Mouse (Mus musculus): ENCODE measurements around the gene Xkr7. TPM values are rescaled to one million over a fixed set of nuclear protein-coding genes. Genes with fewer than 3 reads are reported as not detected.

Gene Xkr7
- total RNA-seq, 2 experiments from 2014 or later = 0.37 TPM; not detected in 1

- no peak for DNase-seq
- intact Hi-C loops (cut with DNase I; ENCODE audit: low total_unique reads) = no loop called here
These were observed 32.7 kb downstream of the Xkr7 start for GRCm38 (mm10) chr2:153064190-153064970.

- no peak for DNase-seq
- intact Hi-C loops (cut with DNase I; ENCODE audit: low total_unique reads) = no loop called here
These were observed 34.3 kb downstream of the Xkr7 start, which contains the start of gene Ccm2l for GRCm38 (mm10) chr2:153065747-153066508. TSS of gene Ccm2l (plus strand) at chr2:153065955.

- no peak for DNase-seq
- intact Hi-C loops (cut with DNase I; ENCODE audit: low total_unique reads) = no loop called here
These were observed 35.3 kb downstream of the Xkr7 start for GRCm38 (mm10) chr2:153066991-153067390.

- intact Hi-C loops (cut with DNase I; ENCODE audit: low total_unique reads) = no loop called here
- DNase-seq = no peak
These were observed 39.3 kb downstream of the Xkr7 start for GRCm38 (mm10) chr2:153070762-153071490.

- DNase-seq = peak; percentile 32
- intact Hi-C loops (cut with DNase I; ENCODE audit: low total_unique reads) = no loop called here
These were observed 40.0 kb downstream of the Xkr7 start for GRCm38 (mm10) chr2:153071491-153072184.

GRCm38 (mm10) chr2:153074651-153075050 lies 43.0 kb downstream of the Xkr7 start:
- no peak for DNase-seq
- intact Hi-C loops (cut with DNase I; ENCODE audit: low total_unique reads) = no loop called here

DNA sequence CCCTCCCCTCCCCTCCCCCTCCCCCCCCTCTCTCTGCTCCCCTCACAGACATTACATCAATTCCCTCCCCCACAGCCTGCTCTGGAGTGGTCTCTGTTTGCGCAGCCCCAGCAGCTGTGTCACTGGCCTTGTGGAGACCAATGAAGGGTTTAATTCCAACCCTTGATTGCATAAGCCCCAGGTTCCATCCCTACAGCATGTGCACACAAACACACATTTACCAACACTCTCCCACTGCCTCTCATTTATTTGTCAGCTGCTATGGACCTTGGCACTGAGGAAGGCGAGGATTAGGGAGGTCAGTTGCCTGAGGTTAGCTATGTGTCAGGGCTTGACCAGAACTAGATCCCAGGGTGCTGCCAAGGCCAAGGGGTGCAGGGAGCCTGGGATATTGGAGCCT lies 44.3 kb downstream of the Xkr7 start:
- DNase-seq = no peak
- intact Hi-C loops (cut with DNase I; ENCODE audit: low total_unique reads) = no loop called here

- DNase-seq = peak; percentile 68
- intact Hi-C loops (cut with DNase I; ENCODE audit: low total_unique reads) = no loop called here
These were observed 49.3 kb downstream of the Xkr7 start for GRCm38 (mm10) chr2:153080841-153081523.

GRCm38 (mm10) chr2:153081866-153082265 lies 50.2 kb downstream of the Xkr7 start:
- DNase-seq = no peak
- intact Hi-C loops (cut with DNase I; ENCODE audit: low total_unique reads) = no loop called here

DNA sequence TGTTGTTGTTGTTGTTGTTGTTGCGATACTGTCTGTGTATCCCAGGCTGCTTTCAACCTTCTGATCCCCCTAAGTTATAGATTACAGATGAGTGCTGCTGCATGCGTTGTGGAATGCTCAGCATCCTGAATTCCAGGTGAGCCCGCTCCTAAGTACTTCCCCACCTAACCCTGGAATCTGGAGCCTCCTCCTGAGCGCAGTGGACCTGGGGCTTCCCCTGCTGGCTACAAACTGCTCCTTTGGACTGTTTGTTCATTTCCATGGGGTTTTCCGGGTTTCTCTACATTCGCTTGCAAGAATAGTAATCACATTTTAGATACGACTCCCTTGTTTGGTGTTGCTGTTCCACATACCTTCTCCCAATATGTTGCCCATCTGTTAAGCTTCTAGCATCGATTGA lies 51.6 kb downstream of the Xkr7 start:
- intact Hi-C loops (cut with DNase I; ENCODE audit: low total_unique reads) = no loop called here
- no peak for DNase-seq

DNA sequence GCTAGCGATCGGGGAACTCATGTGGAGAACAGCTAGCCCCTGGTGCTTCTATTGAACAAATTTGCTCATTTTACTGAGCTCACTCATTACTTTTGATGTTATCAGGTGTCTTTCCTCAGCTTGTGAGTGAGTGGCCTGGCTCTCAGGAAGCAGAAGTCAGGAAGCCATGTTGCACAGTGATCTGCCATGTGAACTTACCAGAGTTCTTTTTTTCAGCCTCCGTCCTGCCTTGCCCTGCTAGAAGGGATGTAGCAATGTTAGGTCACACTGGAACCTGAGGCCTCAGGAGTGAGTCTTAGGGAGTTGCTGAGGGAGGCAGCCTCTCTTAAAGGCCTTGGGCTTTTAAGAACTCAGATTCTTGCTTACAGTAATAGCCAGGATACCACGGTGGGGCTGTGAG lies 52.2 kb downstream of the Xkr7 start:
- intact Hi-C loops (cut with DNase I; ENCODE audit: low total_unique reads) = no loop called here
- no peak for DNase-seq

- DNase-seq = no peak
- intact Hi-C loops (cut with DNase I; ENCODE audit: low total_unique reads) = no loop called here
These were observed 52.8 kb downstream of the Xkr7 start for GRCm38 (mm10) chr2:153084261-153084976.

DNA sequence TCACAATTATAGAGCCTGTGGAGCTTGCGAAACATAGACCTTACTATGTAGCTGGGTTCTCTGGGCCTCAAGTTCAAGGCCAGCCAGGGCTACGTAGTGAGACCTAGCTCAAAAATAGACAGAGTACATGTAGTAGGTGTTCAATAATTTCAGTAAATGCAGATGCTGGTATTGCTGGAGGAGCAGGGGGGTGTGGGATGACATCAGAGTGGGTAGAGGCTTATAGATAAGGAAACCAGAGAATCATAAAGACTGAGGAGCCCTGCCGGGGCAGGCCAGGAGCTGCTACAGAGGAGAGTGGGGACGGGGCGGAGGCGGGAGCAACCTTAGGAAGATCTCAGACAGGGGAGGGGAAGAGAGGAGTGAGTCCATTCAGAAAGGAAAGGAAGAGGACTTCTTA lies 53.9 kb downstream of the Xkr7 start:
- intact Hi-C loops (cut with DNase I; ENCODE audit: low total_unique reads) = no loop called here
- DNase-seq = no peak

DNA sequence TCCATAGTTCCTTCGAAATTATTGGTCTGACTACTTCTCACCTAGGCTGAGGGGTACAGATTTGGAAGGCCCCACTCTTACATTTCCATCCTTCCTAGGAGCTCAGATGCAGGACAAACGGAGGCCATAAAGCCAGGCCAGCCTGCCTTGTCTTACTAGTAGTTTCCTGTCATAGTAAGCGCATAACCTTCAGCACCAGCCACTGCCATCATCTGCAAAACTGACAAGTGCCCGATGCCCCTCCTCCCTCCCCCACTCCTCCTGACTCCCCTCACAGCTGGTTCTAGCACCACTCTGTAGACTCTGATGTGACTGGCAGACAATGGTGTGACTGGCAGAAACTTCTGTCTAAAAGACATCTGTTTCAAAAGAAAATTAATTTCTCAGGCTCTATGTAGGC lies 54.5 kb downstream of the Xkr7 start:
- intact Hi-C loops (cut with DNase I; ENCODE audit: low total_unique reads) = no loop called here
- no peak for DNase-seq

DNA sequence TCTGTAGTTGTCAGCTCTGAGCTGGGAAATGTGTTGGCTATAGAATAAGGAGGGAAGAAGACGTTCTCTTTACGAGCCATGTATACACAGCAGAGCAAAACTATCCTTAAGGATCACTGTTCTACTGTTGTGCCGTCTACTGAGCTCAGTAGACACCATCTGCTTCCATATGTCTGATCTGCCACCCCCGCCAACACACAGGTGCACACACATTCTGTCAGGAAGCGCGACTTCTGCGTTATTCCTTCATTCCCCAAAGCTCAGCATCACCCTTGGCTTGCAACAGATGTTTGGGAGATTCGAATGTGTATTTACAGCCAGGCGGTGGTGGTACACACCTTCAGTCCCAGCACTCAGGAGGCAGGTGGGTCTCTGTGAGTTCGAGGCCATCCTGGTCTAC lies 55.4 kb downstream of the Xkr7 start:
- intact Hi-C loops (cut with DNase I; ENCODE audit: low total_unique reads) = no loop called here
- no peak for DNase-seq

- intact Hi-C loops (cut with DNase I; ENCODE audit: low total_unique reads) = no loop called here
- DNase-seq = no peak
These were observed 57.7 kb downstream of the Xkr7 start for GRCm38 (mm10) chr2:153089316-153089715.

- peak; percentile 12 for DNase-seq
- intact Hi-C loops (cut with DNase I; ENCODE audit: low total_unique reads) = no loop called here
These were observed 59.0 kb downstream of the Xkr7 start for GRCm38 (mm10) chr2:153090551-153091165.

Measured in gastrocnemius, postnatal 14 days (tissue).